Mouse (Mus musculus) liver, adult 2 months (tissue): ENCODE measurements around the gene Kctd4. TPM values are rescaled to one million over a fixed set of nuclear protein-coding genes. Genes with fewer than 3 reads are reported as not detected.

ENCODE experiments used
- DNase-seq: peaks from one replicate; pipeline ENCODE4 v3.0.0-alpha.2; 2011; ENCODE audit warnings: low read depth, low spot score; ENCODE audit errors: extremely low read depth
- H3K27ac ChIP-seq: fragments of 200-500 bp; replicated peaks from 2 replicates; pipeline ENCODE4 v1.5.1; 2012; ENCODE audit warnings: low read depth, mild to moderate bottlenecking, control low read depth, inconsistent platforms, low read length; ENCODE audit not compliant: insufficient read depth
- H3K27me3 ChIP-seq: fragments of 200-500 bp; 2 replicates; pipeline ENCODE4 v1.6.1; 2012; ENCODE audit warnings: mild to moderate bottlenecking, moderate library complexity, low read length, inconsistent platforms; ENCODE audit not compliant: control insufficient read depth, insufficient read depth
- H3K36me3 ChIP-seq: fragments of 200-500 bp; 2 replicates; pipeline ENCODE4 v1.6.1; 2012; ENCODE audit warnings: low read length, inconsistent platforms; ENCODE audit not compliant: control insufficient read depth, insufficient read depth
- H3K4me1 ChIP-seq: fragments of 200-500 bp; 2 replicates; pipeline ENCODE4 v1.6.1; 2011; ENCODE audit warnings: low read length; ENCODE audit not compliant: control insufficient read depth, insufficient read depth
- H3K4me3 ChIP-seq: fragments of 200-500 bp; 2 replicates; pipeline ENCODE4 v1.5.1; 2011; ENCODE audit warnings: low read depth, mild to moderate bottlenecking, control low read depth, low read length, moderate library complexity; ENCODE audit not compliant: insufficient read depth
- H3K79me2 ChIP-seq: fragments of 200-500 bp; 2 replicates; pipeline ENCODE4 v1.6.1; 2012; ENCODE audit warnings: inconsistent platforms, mild to moderate bottlenecking, low read length, moderate library complexity; ENCODE audit not compliant: control insufficient read depth, insufficient read depth
- H3K9ac ChIP-seq: fragments of 200-500 bp; 2 replicates; pipeline ENCODE4 v1.6.1; 2012; ENCODE audit warnings: low read depth, mild to moderate bottlenecking, control low read depth, inconsistent platforms, low read length
- CTCF ChIP-seq: fragments of 200-500 bp; IDR thresholded peaks from 2 replicates; pipeline ENCODE4 v1.5.1; 2011; ENCODE audit warnings: low read depth, low read length, control low read depth
- POLR2A ChIP-seq: fragments of 200-500 bp; IDR thresholded peaks from 2 replicates; pipeline ENCODE4 v1.6.1; 2011; ENCODE audit warnings: low read length, control low read depth; ENCODE audit not compliant: insufficient read depth; ENCODE audit errors: extremely low read depth
- WGBS: fragments of 180-500 bp; shearing (Covaris S2); methylation state at CpG from one replicate; pipeline ENCODE4 v1.1.7; 2018; 5-methylcytosine and 5-hydroxymethylcytosine counted together
- polyA plus RNA-seq: library from polyadenylated mRNA; depleted of rRNA; stranded (reverse); fragments of >200 nt; gene quantifications from 2 replicates; pipeline ENCODE4 v1.2.3, GENCODE M21; 2012
- total RNA-seq: library from RNA; depleted of rRNA; stranded (reverse); fragments of >200 nt; gene quantifications from 2 replicates; pipeline ENCODE4 v1.2.3, GENCODE M21; 2014

Gene Kctd4
- total and polyA plus RNA-seq, 2 experiments, result not detected

- Histone ChIP-seq H3K27ac (no peak overlapping the region), H3K27me3 (no peaks in the 10 kb centered on the region), H3K9ac (no peak overlapping the region), H3K79me2 (peaks cover 5% of the 10 kb centered on the region; the same call in 1 of the 2 replicates), H3K36me3 (peaks cover 9% of the 10 kb centered on the region), H3K4me1 (no peaks in the 10 kb centered on the region), H3K4me3 (no peak overlapping the region)
- TF ChIP-seq CTCF, result no peak
- TF ChIP-seq POLR2A, result no peak
- DNase-seq, result no peak
- 93% methylated on average over 6 of the region's 6 CpGs for WGBS
Measured at GRCm38 (mm10) chr14:75990936-75991335, 36.1 kb downstream of the Kctd4 start.

GRCm38 (mm10) chr14:75992371-75992770 lies 37.6 kb downstream of the Kctd4 start:
- no peak overlapping the region for H3K27ac ChIP-seq
- H3K4me1 ChIP-seq, result no peaks in the 10 kb centered on the region
- no peak overlapping the region for H3K4me3 ChIP-seq
- H3K36me3 ChIP-seq, result peaks cover 9% of the 10 kb centered on the region
- 89% methylated on average over 4 of the region's 4 CpGs for WGBS
- TF ChIP-seq POLR2A, result no peak
- TF ChIP-seq CTCF, result no peak
- H3K9ac ChIP-seq, result no peak overlapping the region
- H3K27me3 ChIP-seq, result no peaks in the 10 kb centered on the region
- H3K79me2 ChIP-seq, result peaks cover 5% of the 10 kb centered on the region; the same call in 1 of the 2 replicates
- no peak for DNase-seq

- Histone ChIP-seq H3K27me3 (no peaks in the 10 kb centered on the region), H3K4me1 (no peaks in the 10 kb centered on the region), H3K36me3 (peaks cover 9% of the 10 kb centered on the region), H3K79me2 (peaks cover 7% of the 10 kb centered on the region; the same call in 1 of the 2 replicates), H3K4me3 (no peak overlapping the region), H3K27ac (no peak overlapping the region), H3K9ac (no peak overlapping the region)
- DNase-seq, result no peak
- WGBS, result 17% methylated on average over 1 of the region's 1 CpGs
- no peak for TF ChIP-seq POLR2A
- no peak for TF ChIP-seq CTCF
Measured at GRCm38 (mm10) chr14:75998082-75998481, 43.3 kb downstream of the Kctd4 start.

GRCm38 (mm10) chr14:76001781-76002180 lies 47.0 kb downstream of the Kctd4 start:
- no peak for TF ChIP-seq POLR2A
- no peak for TF ChIP-seq CTCF
- Histone ChIP-seq H3K4me3 (no peak overlapping the region), H3K79me2 (peaks cover 7% of the 10 kb centered on the region; the same call in 1 of the 2 replicates), H3K4me1 (no peaks in the 10 kb centered on the region), H3K27me3 (no peaks in the 10 kb centered on the region), H3K27ac (no peak overlapping the region), H3K9ac (no peak overlapping the region), H3K36me3 (peaks cover 1% of the 10 kb centered on the region; the same call in 1 of the 2 replicates)
- WGBS, result 73% methylated on average over 4 of the region's 4 CpGs
- no peak for DNase-seq

- 90% methylated on average over 4 of the region's 4 CpGs for WGBS
- TF ChIP-seq POLR2A (no peak), CTCF (no peak)
- H3K79me2 ChIP-seq, result peaks cover 11% of the 10 kb centered on the region; the same call in 1 of the 2 replicates
- no peaks in the 10 kb centered on the region for H3K27me3 ChIP-seq
- H3K27ac ChIP-seq, result no peak overlapping the region
- no peak overlapping the region for H3K4me3 ChIP-seq
- H3K9ac ChIP-seq, result no peak overlapping the region
- H3K4me1 ChIP-seq, result peaks cover 9% of the 10 kb centered on the region
- DNase-seq, result no peak
- peaks cover 1% of the 10 kb centered on the region; the same call in 1 of the 2 replicates for H3K36me3 ChIP-seq
Measured at GRCm38 (mm10) chr14:76005011-76005410, 50.2 kb downstream of the Kctd4 start.

GRCm38 (mm10) chr14:76008174-76008573 lies 53.4 kb downstream of the Kctd4 start:
- Histone ChIP-seq H3K79me2 (peaks cover 6% of the 10 kb centered on the region; the same call in 1 of the 2 replicates), H3K27me3 (no peaks in the 10 kb centered on the region), H3K4me3 (no peak overlapping the region), H3K9ac (no peak overlapping the region), H3K36me3 (peaks cover 1% of the 10 kb centered on the region; the same call in 1 of the 2 replicates), H3K4me1 (peaks cover 9% of the 10 kb centered on the region), H3K27ac (no peak overlapping the region)
- no peak for DNase-seq
- TF ChIP-seq POLR2A (no peak), CTCF (no peak)
- 95% methylated on average over 1 of the region's 1 CpGs for WGBS
